Mouse (Mus musculus) ES-E14 (cell line): ENCODE data around the gene Zfp831.

Source experiments
- HCFC1 ChIP-seq: IDR thresholded peaks from 2 replicates; pipeline ENCODE4 v1.6.1; 2012; ENCODE audit warnings: low read length, inconsistent platforms, borderline replicate concordance; ENCODE audit not compliant: insufficient read depth
- MAFK ChIP-seq: IDR thresholded peaks from 2 replicates; pipeline ENCODE4 v1.6.1; 2014; ENCODE audit warnings: mild to moderate bottlenecking, low read depth, low read length, inconsistent platforms; ENCODE audit not compliant: insufficient read depth
- ZC3H11A ChIP-seq: IDR thresholded peaks from 2 replicates; pipeline ENCODE4 v1.6.1; 2012; ENCODE audit warnings: low read depth, mild to moderate bottlenecking, inconsistent platforms, low read length, borderline replicate concordance

DNA sequence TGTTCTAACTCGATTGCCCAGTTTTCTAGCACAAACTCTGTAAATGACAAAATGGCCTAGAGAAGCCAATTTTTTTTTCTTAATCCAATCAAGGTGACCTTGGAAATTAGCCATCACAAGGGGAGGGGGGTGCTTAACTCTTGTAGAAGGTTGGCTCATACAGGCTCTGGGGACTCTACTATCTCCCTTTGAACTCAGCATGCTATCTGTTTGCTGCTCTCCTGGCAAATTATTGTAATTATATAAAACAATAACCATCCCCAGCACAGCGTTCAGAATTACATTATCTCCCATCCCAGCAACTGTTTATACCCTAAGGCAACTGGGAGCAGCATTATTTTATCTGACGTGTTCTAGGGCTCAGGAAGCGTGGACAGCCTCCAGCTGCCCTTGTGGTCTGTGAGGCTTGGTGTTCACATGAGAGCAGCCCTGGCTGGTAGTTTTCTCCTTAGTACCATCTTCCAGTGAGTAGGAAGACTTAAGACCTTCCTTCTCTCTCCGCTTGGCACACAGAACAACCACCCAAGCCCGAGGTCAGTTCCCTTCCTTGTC lies 14.0 kb upstream of the Zfp831 start:
- TF ChIP-seq MAFK (no peak), ZC3H11A (no peak), HCFC1 (no peak)
